Mouse (Mus musculus): ENCODE measurements at regions not wholly inside any gene's neighbourhood (a gene's known extent, or its start where the extent isn't known, plus 50 kb on each side); places are given as distances from the start of the nearest gene placed in this dataset.

GRCm38 (mm10) chr13:4666375-4667140, 57.6 kb upstream of the Akr1e1 start:
- ATAC-seq (replicated peaks; ENCODE audit: insufficient number of reproducible peaks, low FRiP score, low TSS enrichment, poor library complexity, severe bottlenecking) = no peak

- no peak for ATAC-seq (replicated peaks; ENCODE audit: insufficient number of reproducible peaks, low FRiP score, low TSS enrichment, poor library complexity, severe bottlenecking)
Observed at GRCm38 (mm10) chr13:4663390-4663789, 54.4 kb upstream of the Akr1e1 start.

GRCm38 (mm10) chr13:4662336-4663101, 53.5 kb upstream of the Akr1e1 start:
- ATAC-seq (replicated peaks; ENCODE audit: insufficient number of reproducible peaks, low FRiP score, low TSS enrichment, poor library complexity, severe bottlenecking) = no peak
